Mouse (Mus musculus) intestine, embryonic 15.5 days (tissue): Measurements from ENCODE around the gene Hecw1. TPM values are rescaled to one million over a fixed set of nuclear protein-coding genes. Genes with fewer than 3 reads are reported as not detected.

Experiments used
- ATAC-seq: fragments of 200-750 bp; cut with Nextera tagmentation; 2 replicates; pipeline ENCODE4 v1.8.0; 2017; ENCODE audit warnings: moderate TSS enrichment, moderate library complexity
- H3K27ac ChIP-seq: fragments of 300-500 bp; sonication (generic); 2 replicates; pipeline ENCODE4 v1.5.1; 2015; ENCODE audit warnings: mild to moderate bottlenecking, inconsistent platforms
- H3K27me3 ChIP-seq: fragments of 300-500 bp; sonication (generic); replicated peaks from 2 replicates; pipeline ENCODE4 v1.6.1; 2015; ENCODE audit warnings: inconsistent platforms
- H3K36me3 ChIP-seq: fragments of 300-500 bp; sonication (generic); 2 replicates; pipeline ENCODE4 v1.6.1; 2015; ENCODE audit warnings: inconsistent platforms
- H3K4me1 ChIP-seq: fragments of 300-500 bp; sonication (generic); replicated peaks from 2 replicates; pipeline ENCODE4 v1.6.1; 2015; ENCODE audit warnings: inconsistent platforms
- H3K4me2 ChIP-seq: fragments of 300-500 bp; sonication (generic); replicated peaks from 2 replicates; pipeline ENCODE4 v1.6.1; 2015; ENCODE audit warnings: mild to moderate bottlenecking, inconsistent platforms
- H3K4me3 ChIP-seq: fragments of 300-500 bp; sonication (generic); replicated peaks from 2 replicates; pipeline ENCODE4 v1.5.1; 2015; ENCODE audit warnings: inconsistent platforms
- H3K9ac ChIP-seq: fragments of 300-500 bp; sonication (generic); 2 replicates; pipeline ENCODE4 v1.6.1; 2015; ENCODE audit warnings: inconsistent platforms
- H3K9me3 ChIP-seq: fragments of 300-500 bp; sonication (generic); 2 replicates; pipeline ENCODE4 v1.6.1; 2016; ENCODE audit warnings: inconsistent platforms
- WGBS: fragments of 180-500 bp; shearing (Covaris S2); methylation state at CpG from one replicate; pipeline ENCODE4 v1.1.7; 2015; 5-methylcytosine and 5-hydroxymethylcytosine counted together
- polyA plus RNA-seq: library from polyadenylated mRNA; unstranded; fragments of >200 nt; fragmentation: Nextera tagmentation; extraction: Ambion mirVana; gene quantifications from 2 replicates; pipeline ENCODE4 v1.2.1, GENCODE M21; 2015

Hecw1 gene
- polyA plus RNA-seq, 1 experiment from 2014 or later, result 0.59 TPM

GRCm38 (mm10) chr13:14496954-14497353 lies 26.1 kb downstream of the Hecw1 start:
- H3K4me3 ChIP-seq, result no peak overlapping the region
- H3K4me1 ChIP-seq, result no peaks in the 10 kb centered on the region
- H3K36me3 ChIP-seq, result no peaks in the 10 kb centered on the region
- H3K9me3 ChIP-seq, result no peaks in the 10 kb centered on the region
- no peaks in the 10 kb centered on the region for H3K27me3 ChIP-seq
- ATAC-seq, result no peak
- H3K27ac ChIP-seq, result no peak overlapping the region
- WGBS, result 73% methylated on average over 2 of the region's 2 CpGs
- H3K4me2 ChIP-seq, result no peak overlapping the region
- H3K9ac ChIP-seq, result no peak overlapping the region

GRCm38 (mm10) chr13:14487812-14488211 lies 35.2 kb downstream of the Hecw1 start:
- no peaks in the 10 kb centered on the region for H3K27me3 ChIP-seq
- ATAC-seq, result no peak
- 95% methylated on average over 2 of the region's 2 CpGs for WGBS

GRCm38 (mm10) chr13:14471121-14471520 lies 51.9 kb downstream of the Hecw1 start:
- Histone ChIP-seq H3K4me3 (no peak overlapping the region), H3K4me2 (no peak overlapping the region), H3K27ac (no peak overlapping the region), H3K9me3 (no peaks in the 10 kb centered on the region), H3K9ac (no peak overlapping the region), H3K27me3 (no peaks in the 10 kb centered on the region), H3K36me3 (no peaks in the 10 kb centered on the region), H3K4me1 (no peaks in the 10 kb centered on the region)
- 89% methylated on average over 1 of the region's 1 CpGs for WGBS
- no peak for ATAC-seq

More at GRCm38 (mm10) chr13:14487812-14488211, 35.2 kb downstream of the Hecw1 start:
- no peaks in the 10 kb centered on the region for H3K36me3 ChIP-seq
- H3K9me3 ChIP-seq, result no peaks in the 10 kb centered on the region
- no peak overlapping the region for H3K9ac ChIP-seq
- no peaks in the 10 kb centered on the region for H3K4me1 ChIP-seq
- H3K4me2 ChIP-seq, result no peak overlapping the region
- H3K4me3 ChIP-seq, result no peak overlapping the region
- no peak overlapping the region for H3K27ac ChIP-seq

- no peaks in the 10 kb centered on the region for H3K9me3 ChIP-seq
- H3K27ac ChIP-seq, result no peak overlapping the region
- H3K4me2 ChIP-seq, result no peak overlapping the region
- no peak overlapping the region for H3K9ac ChIP-seq
- no peaks in the 10 kb centered on the region for H3K27me3 ChIP-seq
- no peak for ATAC-seq
- H3K4me1 ChIP-seq, result no peaks in the 10 kb centered on the region
- no peak overlapping the region for H3K4me3 ChIP-seq
- WGBS, result 87% methylated on average over 3 of the region's 3 CpGs
- no peaks in the 10 kb centered on the region for H3K36me3 ChIP-seq
Observed at GRCm38 (mm10) chr13:14467517-14467916, 55.5 kb downstream of the Hecw1 start.

- Histone ChIP-seq H3K27me3 (no peaks in the 10 kb centered on the region), H3K36me3 (no peaks in the 10 kb centered on the region), H3K9me3 (no peaks in the 10 kb centered on the region), H3K9ac (no peak overlapping the region), H3K27ac (no peak overlapping the region), H3K4me3 (no peak overlapping the region), H3K4me2 (no peak overlapping the region), H3K4me1 (no peaks in the 10 kb centered on the region)
- ATAC-seq, result no peak
- 81% methylated on average over 5 of the region's 5 CpGs for WGBS
Observed at GRCm38 (mm10) chr13:14461036-14461435, 62.0 kb downstream of the Hecw1 start.

- Histone ChIP-seq H3K36me3 (no peaks in the 10 kb centered on the region), H3K4me3 (no peak overlapping the region), H3K27me3 (no peaks in the 10 kb centered on the region), H3K9me3 (no peaks in the 10 kb centered on the region), H3K27ac (no peak overlapping the region), H3K4me2 (no peak overlapping the region), H3K9ac (no peak overlapping the region), H3K4me1 (no peaks in the 10 kb centered on the region)
- no peak for ATAC-seq
- WGBS, result 77% methylated on average over 2 of the region's 2 CpGs
Observed at GRCm38 (mm10) chr13:14457043-14457442, 66.0 kb downstream of the Hecw1 start.

- Histone ChIP-seq H3K4me3 (no peak overlapping the region), H3K9ac (no peak overlapping the region), H3K9me3 (no peaks in the 10 kb centered on the region), H3K4me2 (no peak overlapping the region), H3K4me1 (no peaks in the 10 kb centered on the region), H3K36me3 (no peaks in the 10 kb centered on the region), H3K27me3 (no peaks in the 10 kb centered on the region), H3K27ac (no peak overlapping the region)
- no peak for ATAC-seq
Observed at GRCm38 (mm10) chr13:14439540-14439939, 83.5 kb downstream of the Hecw1 start.

- Histone ChIP-seq H3K9ac (no peak overlapping the region), H3K9me3 (no peaks in the 10 kb centered on the region), H3K4me2 (no peak overlapping the region), H3K4me1 (no peaks in the 10 kb centered on the region), H3K36me3 (no peaks in the 10 kb centered on the region), H3K4me3 (no peak overlapping the region), H3K27ac (no peak overlapping the region), H3K27me3 (no peaks in the 10 kb centered on the region)
- WGBS, result 89% methylated on average over 6 of the region's 6 CpGs
- no peak for ATAC-seq
Observed at GRCm38 (mm10) chr13:14428845-14429553, 94.0 kb downstream of the Hecw1 start.

- WGBS, result 68% methylated on average over 2 of the region's 2 CpGs
- Histone ChIP-seq H3K4me2 (no peak overlapping the region), H3K27me3 (no peaks in the 10 kb centered on the region), H3K4me3 (no peak overlapping the region), H3K4me1 (no peaks in the 10 kb centered on the region), H3K9ac (no peak overlapping the region), H3K27ac (no peak overlapping the region), H3K9me3 (no peaks in the 10 kb centered on the region), H3K36me3 (no peaks in the 10 kb centered on the region)
- no peak for ATAC-seq
Observed at GRCm38 (mm10) chr13:14424836-14425235, 98.2 kb downstream of the Hecw1 start.

- 75% methylated on average over 1 of the region's 1 CpGs for WGBS
- no peak for ATAC-seq
- H3K27me3 ChIP-seq, result no peaks in the 10 kb centered on the region
Observed at GRCm38 (mm10) chr13:14413405-14413804, 109.6 kb downstream of the Hecw1 start.

GRCm38 (mm10) chr13:14374470-14374869 lies 148.6 kb downstream of the Hecw1 start:
- no peak overlapping the region for H3K9ac ChIP-seq
- no peaks in the 10 kb centered on the region for H3K9me3 ChIP-seq
- H3K36me3 ChIP-seq, result no peaks in the 10 kb centered on the region
- no peak overlapping the region for H3K4me3 ChIP-seq
- H3K27me3 ChIP-seq, result no peaks in the 10 kb centered on the region
- H3K4me2 ChIP-seq, result no peak overlapping the region
- ATAC-seq, result no peak
- H3K4me1 ChIP-seq, result no peaks in the 10 kb centered on the region
- H3K27ac ChIP-seq, result no peak overlapping the region

More at GRCm38 (mm10) chr13:14413405-14413804, 109.6 kb downstream of the Hecw1 start:
- Histone ChIP-seq H3K4me1 (no peaks in the 10 kb centered on the region), H3K27ac (no peak overlapping the region), H3K36me3 (no peaks in the 10 kb centered on the region), H3K9me3 (no peaks in the 10 kb centered on the region), H3K4me3 (no peak overlapping the region), H3K9ac (no peak overlapping the region), H3K4me2 (no peak overlapping the region)

- Histone ChIP-seq H3K36me3 (no peaks in the 10 kb centered on the region), H3K4me2 (no peak overlapping the region), H3K27me3 (no peaks in the 10 kb centered on the region), H3K9me3 (no peaks in the 10 kb centered on the region), H3K9ac (no peak overlapping the region), H3K4me1 (no peaks in the 10 kb centered on the region), H3K4me3 (no peak overlapping the region), H3K27ac (no peak overlapping the region)
- WGBS, result 76% methylated on average over 3 of the region's 3 CpGs
- ATAC-seq, result no peak
Observed at GRCm38 (mm10) chr13:14365546-14365945, 157.5 kb downstream of the Hecw1 start.

- Histone ChIP-seq H3K9me3 (no peaks in the 10 kb centered on the region), H3K36me3 (no peaks in the 10 kb centered on the region), H3K4me2 (no peak overlapping the region), H3K27me3 (no peaks in the 10 kb centered on the region), H3K27ac (no peak overlapping the region), H3K4me1 (no peaks in the 10 kb centered on the region), H3K4me3 (no peak overlapping the region), H3K9ac (no peak overlapping the region)
- ATAC-seq, result no peak
- WGBS, result 100% methylated on average over 1 of the region's 1 CpGs
Observed at GRCm38 (mm10) chr13:14327252-14327651, 195.8 kb downstream of the Hecw1 start.
